Mouse (Mus musculus) splenic B cell, adult 2 months (primary cell): ENCODE data around the gene Foxs1.

Source experiments
- DNase-seq: peaks from one replicate; pipeline ENCODE4 v3.0.0-alpha.2; 2011; ENCODE audit warnings: low read depth, low spot score
- H3K27me3 ChIP-seq: 2 replicates; pipeline ENCODE4 v1.6.1; 2012; ENCODE audit warnings: mild to moderate bottlenecking, low read length, moderate library complexity, mixed read lengths; ENCODE audit not compliant: control insufficient read depth, poor library complexity, insufficient read depth, severe bottlenecking
- H3K36me3 ChIP-seq: 2 replicates; pipeline ENCODE4 v1.6.1; 2012; ENCODE audit warnings: mild to moderate bottlenecking, low read length, moderate library complexity, mixed read lengths; ENCODE audit not compliant: control insufficient read depth, poor library complexity, insufficient read depth, severe bottlenecking

Foxs1 gene

GRCm38 (mm10) chr2:152933048-152933447 lies at the start of gene Foxs1:
TSS of gene Foxs1 (minus strand) at chr2:152933208.
- no peaks in the 10 kb centered on the region for H3K27me3 ChIP-seq
- H3K36me3 ChIP-seq, result no peaks in the 10 kb centered on the region
- DNase-seq, result no peak

DNA sequence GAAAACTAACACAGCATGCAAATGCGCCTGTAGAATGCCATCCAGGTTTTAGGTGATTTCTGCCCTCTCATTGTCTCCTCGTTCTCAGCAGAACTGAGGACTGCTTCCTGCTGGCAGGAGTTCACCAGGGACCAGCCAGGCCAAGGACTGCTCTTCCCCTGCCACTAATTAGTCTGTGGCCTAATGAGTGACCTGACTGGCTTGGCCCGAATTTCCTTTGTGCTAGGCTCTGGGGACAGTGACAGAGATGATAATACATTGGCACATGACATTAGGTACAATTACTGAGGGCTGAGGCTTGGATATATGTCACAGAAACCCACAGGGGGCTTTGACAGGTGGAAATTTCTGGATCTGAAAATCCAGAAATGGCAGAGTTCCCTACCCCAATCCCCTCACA lies 44.0 kb upstream of the Foxs1 start:
- H3K27me3 ChIP-seq, result no peaks in the 10 kb centered on the region
- no peak for DNase-seq
- H3K36me3 ChIP-seq, result no peaks in the 10 kb centered on the region

- no peaks in the 10 kb centered on the region for H3K27me3 ChIP-seq
- 0 out of 2 replicates have a peak, but pooled peaks cover 1% of the 10 kb centered on the region for H3K36me3 ChIP-seq
- no peak for DNase-seq
These were observed 32.5 kb upstream of the Foxs1 start for GRCm38 (mm10) chr2:152965555-152965954.

DNA sequence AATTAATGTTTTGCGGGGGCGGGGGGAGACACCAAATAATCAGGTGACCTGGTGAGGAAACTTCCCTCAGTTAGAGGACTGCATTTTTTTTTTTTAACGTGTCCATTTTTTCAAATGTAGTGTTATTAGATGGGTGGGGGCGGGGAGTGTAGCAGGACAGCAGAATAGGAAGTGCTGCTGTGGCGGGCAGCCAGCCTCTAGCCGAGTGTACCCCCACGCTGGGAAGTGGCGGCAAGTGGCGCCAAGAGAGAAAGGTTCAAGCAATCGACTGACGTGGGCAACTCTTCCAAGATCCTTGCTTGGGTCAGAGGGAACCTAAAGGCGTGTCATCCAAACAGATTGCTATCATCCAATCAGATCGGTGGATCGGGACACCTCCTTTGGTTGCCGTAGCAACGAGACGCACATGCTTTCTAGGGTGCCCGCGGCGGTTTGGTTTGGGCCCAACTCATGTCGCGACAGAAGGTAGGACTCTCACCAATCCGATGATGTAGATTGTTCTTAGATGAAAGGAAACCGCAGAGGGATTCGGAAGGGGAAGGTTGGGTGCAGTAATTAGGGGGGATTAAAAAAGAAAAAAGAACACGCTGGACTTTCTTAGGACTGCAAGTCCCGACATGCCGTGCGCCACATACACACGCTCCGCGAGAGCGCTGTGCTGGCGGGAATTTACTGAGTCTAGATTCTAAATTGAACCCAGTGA lies 29.2 kb upstream of the Foxs1 start, which contains the start of gene Ttll9:
Gene Ttll9 (plus strand): TSS at position 395 of the 703 bp plus-strand sequence.
- DNase-seq, result peak; percentile 60
- Histone ChIP-seq H3K36me3 (0 out of 2 replicates have a peak, but pooled peaks cover 1% of the 10 kb centered on the region), H3K27me3 (no peaks in the 10 kb centered on the region)

DNA sequence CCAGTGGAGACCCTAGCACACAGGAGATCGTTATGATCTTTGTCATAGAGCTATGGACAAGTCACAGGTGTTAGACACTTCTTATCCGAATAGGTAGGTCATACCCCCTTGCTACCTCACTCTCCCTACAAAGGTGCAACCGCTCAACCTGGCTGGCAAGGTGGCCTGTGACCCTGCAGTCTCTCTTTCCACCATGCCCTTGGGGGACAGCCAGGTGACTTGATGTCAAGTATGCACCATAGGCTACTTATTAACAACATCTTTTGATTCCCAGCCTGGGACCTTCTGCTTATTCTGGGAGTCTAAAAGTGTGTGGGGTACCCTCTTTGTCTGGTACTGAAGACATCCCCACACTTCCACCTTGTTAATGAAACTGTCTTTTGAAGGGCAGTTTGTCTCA lies 25.1 kb upstream of the Foxs1 start:
- Histone ChIP-seq H3K36me3 (0 out of 2 replicates have a peak, but pooled peaks cover 1% of the 10 kb centered on the region), H3K27me3 (no peaks in the 10 kb centered on the region)
- DNase-seq, result no peak

DNA sequence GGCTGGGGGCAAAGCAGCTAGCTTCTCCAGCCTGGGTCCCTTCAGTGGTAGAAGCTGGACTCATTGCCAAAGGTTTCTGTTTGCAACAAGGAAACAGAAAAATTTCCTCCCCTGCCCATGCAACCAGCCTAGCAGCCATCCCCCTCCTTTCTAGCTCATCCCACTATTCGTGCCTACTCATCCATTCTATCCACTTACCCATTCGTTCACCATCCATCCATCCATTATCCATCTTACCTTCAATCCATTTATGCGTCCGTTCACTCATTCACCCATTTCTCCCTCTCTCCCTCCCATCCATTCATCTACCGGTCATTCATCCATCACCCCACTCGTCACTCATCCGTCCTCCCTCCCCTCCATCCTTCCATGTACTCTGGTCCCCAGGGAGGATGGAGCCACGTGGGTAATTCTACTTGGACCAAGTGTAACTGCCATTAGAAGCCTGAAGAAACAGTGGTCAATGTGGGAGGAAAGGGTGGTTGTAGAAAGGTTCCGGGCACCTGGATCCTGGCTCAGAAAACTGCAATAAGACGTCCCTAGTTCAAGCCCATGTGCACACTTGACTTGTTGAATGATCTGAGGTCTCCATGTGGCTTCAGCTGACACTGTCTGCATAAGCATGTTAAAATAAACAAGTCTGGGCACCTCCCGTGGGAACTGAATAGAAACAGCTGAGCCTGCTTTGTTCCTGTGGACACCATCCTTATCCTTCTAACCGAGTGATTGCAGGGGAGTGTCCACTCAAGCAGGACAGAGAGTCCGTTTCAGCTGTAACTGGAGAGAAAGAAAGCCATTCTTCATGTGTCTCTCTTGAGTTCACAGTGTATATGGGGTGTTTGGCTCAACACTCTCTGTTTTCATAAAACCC lies 19.1 kb upstream of the Foxs1 start:
- no peaks in the 10 kb centered on the region for H3K27me3 ChIP-seq
- DNase-seq, result no peak
- no peaks in the 10 kb centered on the region for H3K36me3 ChIP-seq

DNA sequence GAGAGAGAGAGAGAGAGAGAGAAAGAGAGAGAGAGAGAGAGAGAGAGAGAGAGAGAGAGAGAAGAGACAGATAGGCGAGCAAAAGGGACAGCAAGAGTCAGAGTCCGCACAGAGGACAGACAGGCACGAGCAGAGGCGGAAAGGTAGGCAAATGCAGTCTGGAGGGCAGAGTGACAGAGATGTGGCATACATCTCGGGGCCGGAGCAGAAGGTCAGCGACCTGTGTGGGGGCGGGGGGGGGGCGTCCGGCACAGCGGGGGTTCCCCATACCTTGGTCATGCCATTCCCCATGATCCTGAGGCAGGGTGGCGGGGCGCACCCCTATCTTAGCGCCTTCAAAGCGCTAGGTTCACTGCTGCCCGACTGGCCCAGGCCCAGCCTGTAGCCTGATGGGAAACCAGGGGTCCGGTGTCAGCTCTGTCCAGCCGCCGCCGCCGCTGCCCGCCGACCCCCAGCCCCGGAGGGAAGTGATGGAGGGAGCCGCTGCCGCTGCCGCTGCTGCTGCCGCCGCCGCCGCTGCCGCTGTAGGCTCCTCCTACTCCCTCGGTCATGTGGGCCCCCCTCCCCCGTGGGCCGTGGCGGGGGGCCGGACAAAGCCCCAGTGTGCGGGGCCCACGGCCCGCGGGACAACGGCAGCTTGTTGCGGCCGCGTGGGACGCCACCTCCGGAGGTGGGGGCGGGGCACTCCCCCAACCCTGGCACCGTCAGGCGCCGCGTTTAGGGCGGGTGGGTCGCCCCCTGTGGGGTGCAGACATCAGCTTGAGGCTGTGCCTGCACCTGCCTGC lies 18.2 kb upstream of the Foxs1 start, which contains the start of gene Dusp15:
Gene Dusp15 (minus strand): TSS at position 634 of the 785 bp plus-strand sequence.
- no peaks in the 10 kb centered on the region for H3K27me3 ChIP-seq
- peak; percentile 16 for DNase-seq
- H3K36me3 ChIP-seq, result no peaks in the 10 kb centered on the region

DNA sequence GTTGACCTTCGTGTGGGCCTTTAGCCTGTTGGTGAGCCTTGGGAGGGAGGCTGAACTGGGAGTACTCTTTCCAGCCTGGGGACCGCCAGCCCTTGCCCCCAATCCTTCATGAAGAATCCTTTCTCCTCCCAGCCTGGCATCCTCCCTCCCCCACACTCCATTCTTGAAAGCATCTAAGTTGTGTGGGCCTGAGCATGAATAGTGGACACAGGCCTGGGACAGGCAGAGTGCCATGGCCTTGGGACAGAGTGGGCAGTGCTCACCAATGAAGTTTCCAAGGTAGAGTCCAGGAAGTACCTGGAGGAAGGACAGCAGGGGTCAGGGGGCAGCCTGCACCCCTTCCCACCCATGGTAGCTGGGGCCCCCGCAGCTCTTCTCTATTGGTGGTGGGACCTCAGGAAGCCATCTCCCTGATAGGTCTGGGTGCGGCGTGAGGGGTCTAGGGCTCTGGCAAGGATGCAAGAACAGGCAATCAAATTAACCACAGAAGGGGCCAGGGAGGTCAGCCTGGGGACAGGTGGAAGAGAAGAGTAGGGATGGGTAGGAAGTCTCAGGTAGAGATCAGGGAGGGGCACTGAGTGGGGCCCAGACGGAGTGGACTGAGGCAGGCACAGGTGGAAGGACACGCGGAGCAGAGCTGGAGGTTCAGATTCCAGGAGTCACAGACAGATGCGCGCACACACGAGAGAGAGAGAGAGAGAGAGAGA lies 17.5 kb upstream of the Foxs1 start:
- Histone ChIP-seq H3K36me3 (no peaks in the 10 kb centered on the region), H3K27me3 (no peaks in the 10 kb centered on the region)
- DNase-seq, result no peak

DNA sequence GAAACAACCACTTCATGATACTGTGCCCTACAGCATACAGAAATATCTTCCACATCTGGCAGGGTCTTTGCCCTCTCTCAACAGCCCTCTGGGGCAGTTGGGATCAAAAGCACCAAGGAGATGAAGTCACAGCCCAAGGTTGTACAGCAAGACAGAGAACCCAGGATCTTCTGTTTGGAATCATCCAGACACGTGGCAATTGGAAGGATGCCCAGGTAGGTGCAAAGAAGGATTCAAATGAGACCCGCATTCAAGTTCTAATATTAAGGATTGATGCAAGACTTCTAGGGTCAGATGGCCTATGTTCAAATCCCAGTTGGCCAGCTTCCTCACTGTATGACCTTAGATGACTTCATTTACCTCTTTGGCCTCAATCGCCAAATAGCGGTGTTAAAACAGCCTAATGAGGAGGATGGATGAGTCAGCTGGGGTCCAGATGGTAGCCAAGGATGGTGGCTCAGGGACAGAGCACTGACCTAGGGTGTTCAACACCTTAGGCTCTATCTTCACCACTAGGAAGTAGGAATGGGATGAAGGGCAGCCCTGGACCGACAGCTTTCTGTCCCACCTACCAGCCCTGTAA lies 15.5 kb upstream of the Foxs1 start:
- DNase-seq, result no peak

DNA sequence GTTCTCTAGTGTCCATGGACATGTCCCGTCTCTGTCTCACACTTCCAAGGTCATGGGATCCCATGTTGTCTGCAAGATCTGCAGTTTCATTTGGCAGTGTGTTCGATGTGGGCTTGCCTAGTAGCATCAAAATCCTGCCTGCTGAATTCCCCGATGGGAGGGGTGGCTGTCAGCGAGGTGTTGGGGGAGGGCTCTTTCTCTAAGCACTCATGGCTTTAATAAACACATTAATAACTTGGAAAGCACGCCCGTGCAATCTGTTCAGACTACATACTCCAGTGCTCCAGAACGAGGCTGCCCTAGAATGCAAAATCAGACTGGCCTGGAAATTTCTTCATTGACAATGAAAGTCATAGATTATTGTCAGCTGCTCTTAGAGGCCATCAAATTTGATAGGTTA lies 14.1 kb upstream of the Foxs1 start:
- Histone ChIP-seq H3K36me3 (no peaks in the 10 kb centered on the region), H3K27me3 (no peaks in the 10 kb centered on the region)
- no peak for DNase-seq

More for the DNA sequence above, 15.5 kb upstream of the Foxs1 start:
- no peaks in the 10 kb centered on the region for H3K36me3 ChIP-seq
- no peaks in the 10 kb centered on the region for H3K27me3 ChIP-seq

DNA sequence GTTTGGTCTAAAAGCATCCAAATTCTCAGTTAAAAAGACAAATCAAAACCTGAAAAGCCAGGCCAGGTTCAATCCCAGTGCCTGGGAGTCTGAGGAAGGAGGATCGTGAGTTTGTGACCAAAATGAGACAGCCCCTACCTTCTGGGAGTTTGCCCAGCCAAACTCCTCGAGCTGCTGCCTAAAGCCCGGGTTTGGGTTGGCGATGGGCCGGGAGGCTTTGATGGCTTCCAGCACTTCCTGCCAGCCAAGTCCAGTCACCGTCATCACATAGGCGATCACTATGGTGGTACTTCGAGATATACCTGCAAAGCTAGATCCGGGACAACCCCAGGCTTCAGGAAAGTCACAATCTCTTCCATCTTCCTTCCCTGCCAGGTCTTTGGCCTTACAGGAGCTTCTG lies 11.0 kb upstream of the Foxs1 start:
- Histone ChIP-seq H3K36me3 (no peaks in the 10 kb centered on the region), H3K27me3 (no peaks in the 10 kb centered on the region)
- DNase-seq, result no peak

DNA sequence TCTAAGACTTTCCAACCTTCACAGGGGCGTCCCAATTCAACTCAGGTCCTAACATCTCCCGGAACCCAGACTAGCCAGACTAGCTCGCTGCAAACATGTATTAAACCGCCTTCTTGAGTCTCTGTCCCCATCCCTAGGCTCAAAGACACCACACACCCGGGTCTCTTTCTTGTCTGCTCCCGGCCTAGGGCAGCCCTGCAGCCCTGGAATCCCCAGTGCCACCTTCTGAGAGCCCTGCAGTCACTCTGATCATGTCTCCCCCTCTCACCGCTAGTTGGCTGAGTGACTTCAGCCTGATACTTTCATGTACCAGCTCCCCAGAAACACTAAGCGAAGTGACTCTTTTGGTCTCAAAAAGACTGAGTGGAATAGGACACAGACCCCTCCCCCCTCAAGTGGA lies 10.6 kb upstream of the Foxs1 start:
- H3K36me3 ChIP-seq, result no peaks in the 10 kb centered on the region
- DNase-seq, result no peak
- no peaks in the 10 kb centered on the region for H3K27me3 ChIP-seq

DNA sequence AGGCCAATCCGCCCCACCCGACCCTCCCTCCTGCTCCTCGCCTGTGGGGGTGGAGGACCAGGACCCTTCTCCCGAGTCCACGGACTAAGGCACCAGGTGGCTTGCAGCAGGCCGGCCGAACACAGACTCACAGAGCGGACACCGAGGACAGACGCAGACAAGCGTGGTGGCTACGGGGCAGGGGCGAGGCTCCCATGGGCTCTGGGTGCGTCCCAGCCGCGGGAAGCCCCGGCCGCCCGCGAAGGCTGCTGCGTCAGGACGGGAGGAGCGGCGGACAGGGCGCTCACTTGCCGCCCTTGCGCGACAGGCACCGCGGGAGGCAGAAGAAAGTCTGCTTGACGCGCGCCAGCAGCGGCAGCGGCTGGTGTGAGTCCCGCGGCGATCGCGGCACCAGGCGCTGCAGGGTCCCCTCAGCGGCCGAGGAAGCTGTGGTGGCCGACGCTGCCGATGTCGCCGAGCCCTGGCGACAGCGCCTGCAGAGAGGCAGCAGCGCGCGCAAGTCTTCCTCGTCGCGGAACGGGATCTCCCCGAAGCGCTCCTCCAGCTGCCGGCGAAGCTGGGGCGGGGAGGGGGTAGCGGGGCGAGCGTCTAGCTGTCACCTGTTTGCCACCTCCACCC lies 10.0 kb upstream of the Foxs1 start:
- H3K27me3 ChIP-seq, result no peaks in the 10 kb centered on the region
- no peak for DNase-seq
- H3K36me3 ChIP-seq, result no peaks in the 10 kb centered on the region
